Mouse (Mus musculus) heart, postnatal 25 days (tissue): Measurements from ENCODE around the gene Creld2. TPM values are rescaled to one million over a fixed set of nuclear protein-coding genes. Genes with fewer than 3 reads are reported as not detected.

Experiments used
- DNase-seq: peaks from one replicate; pipeline ENCODE4 v3.0.0; 2022; ENCODE audit warnings: low spot score
- intact Hi-C: fragments of 180-260 bp; cut with DNase I; formaldehyde crosslinking; loops from one replicate; pipeline ENCODE4 v1.15.1; 2025
- total RNA-seq, 2 experiments: library from RNA; stranded (reverse); gene quantifications; 2 replicates each; pipeline ENCODE4 v1.2.3; 2021

The Creld2 gene
- total RNA-seq, 2 experiments from 2014 or later: 24.7 to 27.3 TPM

- intact Hi-C loops: loop anchor here (1.0 to 10.0 kb wide), 3 partner anchors 48 to 167 kb away; no protein-coding TSS in a partner anchor
- DNase-seq: peak; percentile 58
Measured at GRCm38 (mm10) chr15:88827991-88828799, 8.7 kb downstream of the Creld2 start.

GRCm38 (mm10) chr15:88828800-88829705 is 9.6 kb downstream of the Creld2 start:
- intact Hi-C loops: loop anchor here (1.0 to 10.0 kb wide), 3 partner anchors 47 to 166 kb away; no protein-coding TSS in a partner anchor
- DNase-seq: peak; percentile 73

GRCm38 (mm10) chr15:88829791-88830440 is 10.5 kb downstream of the Creld2 start:
- DNase-seq: no peak
- intact Hi-C loops: loop anchor here (10.0 kb wide), 1 partner anchor 165 kb away; no protein-coding TSS in a partner anchor

GRCm38 (mm10) chr15:88830696-88831095 is 11.2 kb downstream of the Creld2 start:
- no peak for DNase-seq

GRCm38 (mm10) chr15:88831482-88831881 is 12.0 kb downstream of the Creld2 start:
- intact Hi-C loops: no loop called here
- DNase-seq: peak; percentile 61

More at GRCm38 (mm10) chr15:88830696-88831095, 11.2 kb downstream of the Creld2 start:
- intact Hi-C loops: no loop called here

GRCm38 (mm10) chr15:88832536-88832935 is 13.1 kb downstream of the Creld2 start:
- intact Hi-C loops: no loop called here
- no peak for DNase-seq

- DNase-seq: no peak
- intact Hi-C loops: no loop called here
Measured at GRCm38 (mm10) chr15:88836031-88836430, 16.6 kb downstream of the Creld2 start.

- DNase-seq: no peak
- intact Hi-C loops: no loop called here
Measured at GRCm38 (mm10) chr15:88836571-88836970, 17.1 kb downstream of the Creld2 start.

GRCm38 (mm10) chr15:88837199-88837932 is 17.9 kb downstream of the Creld2 start:
- intact Hi-C loops: no loop called here
- DNase-seq: peak; percentile 77

- DNase-seq: no peak
- intact Hi-C loops: loop anchor here (2.0 kb wide), 1 partner anchor 25 kb away; the partner anchor contains the start of gene Pim3
Measured at GRCm38 (mm10) chr15:88837977-88838376, 18.5 kb downstream of the Creld2 start.

- intact Hi-C loops: loop anchor here (2.0 kb wide), 1 partner anchor 24 kb away; the partner anchor contains the start of gene Pim3
- peak; percentile 76 for DNase-seq
Measured at GRCm38 (mm10) chr15:88839271-88839670, 19.8 kb downstream of the Creld2 start.

- peak; percentile 77 for DNase-seq
- intact Hi-C loops: no loop called here
Measured at GRCm38 (mm10) chr15:88840126-88840525, 20.7 kb downstream of the Creld2 start.

GRCm38 (mm10) chr15:88841160-88841559 is 21.7 kb downstream of the Creld2 start:
- DNase-seq: no peak
- intact Hi-C loops: no loop called here

- no peak for DNase-seq
- intact Hi-C loops: no loop called here
Measured at GRCm38 (mm10) chr15:88841580-88842299, 22.3 kb downstream of the Creld2 start.

- DNase-seq: no peak
- intact Hi-C loops: no loop called here
Measured at GRCm38 (mm10) chr15:88842300-88842673, 22.8 kb downstream of the Creld2 start.

GRCm38 (mm10) chr15:88843486-88844097 is 24.1 kb downstream of the Creld2 start:
- intact Hi-C loops: no loop called here
- no peak for DNase-seq

GRCm38 (mm10) chr15:88844966-88845365 is 25.5 kb downstream of the Creld2 start:
- intact Hi-C loops: no loop called here
- no peak for DNase-seq

- DNase-seq: no peak
- intact Hi-C loops: no loop called here
Measured at GRCm38 (mm10) chr15:88848661-88849060, 29.2 kb downstream of the Creld2 start.
